Comparison of ENCODE assay signal across 34 mouse cellular contexts in genomic region chr11:70528610-70529009, GRCm38 (mm10). TPM values are rescaled to one million over a fixed set of nuclear protein-coding genes. Genes with fewer than 3 reads are reported as not detected.
DNase-seq lines count a peak whose midpoint lies in the region; ATAC-seq and TF ChIP-seq lines count a peak whose summit lies in the region.
"Had no signal": no experiment of that assay in that cellular context is flagged by ENCODE, and none has a peak within 500 bp of the region (broad histone marks: within the 10 kb centered on the region; RNA-seq: fewer than 3 reads in every experiment).

No protein-coding gene starts in this region.

- H3K4me3 ChIP-seq in CH12.LX (replicated peaks in 1 of 3; ENCODE audit: low read depth in 2 of 3, low read length in 2 of 3, poor library complexity in 1 of 3): no peak overlapping the region
- H3K4me3 ChIP-seq in MEL (ENCODE audit: control insufficient read depth in 1 of 2, insufficient read depth in 1 of 2, low read depth in 2 of 2, low read length in 2 of 2): no peak overlapping the region
- no peak overlapping the region for H3K4me3 ChIP-seq in embryonic fibroblast, embryonic 13.5 days (ENCODE audit: insufficient read depth, low read length)
- H3K4me3 ChIP-seq: heart, adult 2 months; heart, embryonic 10.5 days; heart, embryonic 13.5 days had no signal

- H3K27me3 ChIP-seq in CH12.LX (replicated peaks) (no peaks in the 10 kb centered on the region), MEL (ENCODE audit: control insufficient read depth in 1 of 2, insufficient read depth in 2 of 2, low read length in 2 of 2) (no peaks in the 10 kb centered on the region)
- H3K27me3 ChIP-seq: heart, embryonic 13.5 days; Patski had no signal

- no peak for TF ChIP-seq CTCF in CH12.LX (conservative IDR thresholded peaks at IDR 0.05 in 1 of 2, IDR thresholded peaks at IDR 0.05 in 1 of 2; ENCODE audit: low read depth in 2 of 2, low read length in 2 of 2)
- TF ChIP-seq CTCF in MEL (IDR thresholded peaks at IDR 0.05 in 2 of 3, conservative IDR thresholded peaks at IDR 0.05 in 1 of 3; ENCODE audit: control insufficient read depth in 1 of 3, insufficient read depth in 1 of 3, low read depth in 2 of 3, low read length in 3 of 3, poor library complexity in 1 of 3, severe bottlenecking in 1 of 3): no peak
- TF ChIP-seq CTCF in embryonic fibroblast, embryonic 13.5 days (IDR thresholded peaks at IDR 0.05; ENCODE audit: borderline replicate concordance, insufficient read depth, low read length): no peak

- intact Hi-C loops in gastrocnemius, postnatal 14 days (cut with DNase I; ENCODE audit: low total_unique reads): no loop called here

- dilution Hi-C loops in CH12.LX (cut with MboI; ENCODE audit: extremely low pct_ligation_motif_present, extremely low pct_unique_long_range_greater_than_20kb, low sequenced_read_pairs): no loop called here

- H3K9me3 ChIP-seq in CH12.LX (replicated peaks; ENCODE audit: low read length) (no peaks in the 10 kb centered on the region), MEL (replicated peaks; ENCODE audit: insufficient read depth, low read length) (no peaks in the 10 kb centered on the region)
- H3K9me3 ChIP-seq: heart, embryonic 10.5 days; heart, embryonic 13.5 days had no signal

- in situ Hi-C loops in CH12.LX (cut with MboI; ENCODE audit: low pct_ligation_motif_present, low pct_unique_long_range_greater_than_20kb, low sequenced_read_pairs): loop anchor here (5.0 kb wide), 1 partner anchor 34 kb away; the partner anchor contains the start of gene Mink1

- TF ChIP-seq EP300 in CH12.LX (IDR thresholded peaks at IDR 0.05; ENCODE audit: low read length) (no peak), MEL (IDR thresholded peaks at IDR 0.05; ENCODE audit: low read depth in 1 of 2, low read length in 2 of 2) (no peak)

- TF ChIP-seq RAD21 in CH12.LX (IDR thresholded peaks at IDR 0.05; ENCODE audit: low read depth, low read length): no peak
- TF ChIP-seq RAD21 in MEL (IDR thresholded peaks at IDR 0.05; ENCODE audit: low read depth, low read length): no peak

- H3K36me3 ChIP-seq in CH12.LX (replicated peaks in 1 of 2; ENCODE audit: control insufficient read depth in 1 of 2, insufficient read depth in 1 of 2, low read length in 1 of 2): peaks cover 24 to 38% of the 10 kb centered on the region in 2 experiments
- H3K36me3 ChIP-seq in MEL (ENCODE audit: control insufficient read depth in 1 of 2, insufficient read depth in 2 of 2, low read length in 2 of 2): peaks cover 3 to 5% of the 10 kb centered on the region in 2 experiments; a peak in 3 of 4 replicates

- no peak overlapping the region for H3K4me2 ChIP-seq in CH12.LX (ENCODE audit: insufficient read depth, low read depth, poor library complexity, severe bottlenecking)
- H3K4me2 ChIP-seq: heart, embryonic 13.5 days; hindbrain, embryonic 14.5 days had no signal

- ATAC-seq in frontal cortex, adult (ENCODE audit: low TSS enrichment): no peak
- ATAC-seq: CD4-positive, CD25-positive, alpha-beta regulatory T cell, adult 4 months; forebrain, embryonic 14.5 days; forebrain, postnatal 0 days; hindbrain, postnatal 0 days; inflammation-experienced regulatory T-cells, adult 6 months; Patski had no signal

- H3K79me2 ChIP-seq in CH12.LX (replicated peaks; ENCODE audit: control insufficient read depth, extremely low read depth, insufficient read depth, poor library complexity, severe bottlenecking): peaks cover 12% of the 10 kb centered on the region
- peaks cover 13% of the 10 kb centered on the region for H3K79me2 ChIP-seq in MEL (ENCODE audit: control insufficient read depth, insufficient read depth, low read length, poor library complexity)

- TF ChIP-seq POLR2A in CH12.LX (IDR thresholded peaks at IDR 0.05; ENCODE audit: low read depth, low read length) (no peak), MEL (IDR thresholded peaks at IDR 0.05; ENCODE audit: control insufficient read depth in 1 of 2, insufficient read depth in 1 of 2, low read depth in 1 of 2, low read length in 2 of 2, poor library complexity in 1 of 2) (no peak)
- TF ChIP-seq POLR2A in embryonic fibroblast, embryonic 13.5 days (IDR thresholded peaks at IDR 0.05; ENCODE audit: low read depth, low read length): 0 out of 2 replicates have a peak, but pooled peaks have one; percentile 5

- DNase-seq in CH12.LX (ENCODE audit: extremely low read depth) (no peak), MEL (ENCODE audit: low read depth, low spot score) (no peak)
- DNase-seq in gastrocnemius, postnatal 14 days: no peak
- no peak for DNase-seq in spleen, postnatal 4 days (ENCODE audit: low spot score in 2 of 2)
- DNase-seq: adrenal gland, postnatal 10 days; adrenal gland, postnatal 36 days; cerebellum, adult 11 months; cerebellum, adult 2 months; cerebellum, postnatal 10 days; cerebellum, postnatal 36 days; forebrain, postnatal 0 days; gastrocnemius, postnatal 36 days; heart, adult 2 months; heart, postnatal 14 days; heart, postnatal 4 days had no signal

- peaks cover 15 to 50% of the 10 kb centered on the region in 2 experiments for H3K4me1 ChIP-seq in CH12.LX (ENCODE audit: control insufficient read depth in 1 of 2, insufficient read depth in 2 of 2)
- peaks cover 0 to 7% of the 10 kb centered on the region in 2 experiments; a peak in 1 of 4 replicates for H3K4me1 ChIP-seq in MEL (ENCODE audit: control insufficient read depth in 1 of 2, insufficient read depth in 2 of 2, low read length in 2 of 2)
- H3K4me1 ChIP-seq in embryonic fibroblast, embryonic 13.5 days (ENCODE audit: control insufficient read depth, insufficient read depth, low read length): 0 out of 2 replicates have a peak, but pooled peaks cover 5% of the 10 kb centered on the region

- H3K27ac ChIP-seq in CH12.LX (ENCODE audit: insufficient read depth, low read depth): no peak overlapping the region
- H3K27ac ChIP-seq in MEL (ENCODE audit: control insufficient read depth, low read depth, low read length): no peak overlapping the region
- H3K27ac ChIP-seq in embryonic fibroblast, embryonic 13.5 days (ENCODE audit: insufficient read depth, low read length): no peak overlapping the region
- H3K27ac ChIP-seq: heart, adult 2 months; heart, embryonic 10.5 days; heart, embryonic 13.5 days; hindbrain, embryonic 14.5 days; hindbrain, postnatal 0 days had no signal

- H3K9ac ChIP-seq in CH12.LX (ENCODE audit: insufficient read depth, low read depth): no peak overlapping the region
- H3K9ac ChIP-seq in MEL (ENCODE audit: control insufficient read depth, low read depth, low read length, poor library complexity, severe bottlenecking): no peak overlapping the region
- H3K9ac ChIP-seq: forebrain, postnatal 0 days; heart, embryonic 13.5 days; hindbrain, embryonic 14.5 days had no signal

TF ChIP-seq in CH12.LX, 34 proteins besides CTCF, POLR2A, EP300 and RAD21 (continues in another document):
- TF ChIP-seq BHLHE40 (IDR thresholded peaks at IDR 0.05; ENCODE audit: low read depth, low read length) (peak; percentile 56), UBTF (IDR thresholded peaks at IDR 0.05; ENCODE audit: low read depth, low read length) (no peak)

TF ChIP-seq in MEL, 35 proteins besides CTCF, POLR2A, EP300 and RAD21 (continues in another document):
- TF ChIP-seq BHLHE40 (IDR thresholded peaks at IDR 0.05; ENCODE audit: borderline replicate concordance, low read depth, low read length): no peak

RNA-seq across cellular contexts. Expression of gene Psmb6, which starts 3.4 kb away (rescaled TPM):
- total RNA-seq in CH12.LX (2012; rRNA removed) (921 and 922 TPM in 2 replicates), CH12.LX (2014; rRNA removed) (749 and 831 TPM in 2 replicates), MEL (2012; rRNA removed) (602 and 671 TPM in 2 replicates)
- polyA plus RNA-seq in CH12.LX (2012; ENCODE audit: insufficient read length, low read depth) (779 and 831 TPM in 2 replicates), MEL (2012; ENCODE audit: insufficient read depth in 1 of 2, insufficient read length in 2 of 2, low read depth in 1 of 2, low replicate concordance in 2 of 2, missing spikeins in 1 of 2) (100 to 1,000 TPM in 1 of 2 experiments, not detected in 1; 462 TPM)
- 162 and 177 TPM in 2 replicates for polyA plus RNA-seq in embryonic fibroblast, embryonic 13.5 days (2011; ENCODE audit: insufficient read length, low read depth, missing spikeins)
- total RNA-seq in gastrocnemius, postnatal 14 days (2021): 100 to 1,000 TPM; 292 to 301 TPM

RNA-seq across cellular contexts. Expression of gene Gm40193, which starts 4.1 kb away (rescaled TPM):
- total RNA-seq in CH12.LX (2012; rRNA removed) (not detected in 2 replicates), CH12.LX (2014; rRNA removed) (not detected in 2 replicates), MEL (2012; rRNA removed) (not detected in 2 replicates)
- polyA plus RNA-seq in CH12.LX (2012; ENCODE audit: insufficient read length, low read depth) (not detected in 2 replicates), MEL (2012; ENCODE audit: insufficient read depth in 1 of 2, insufficient read length in 2 of 2, low read depth in 1 of 2, low replicate concordance in 2 of 2, missing spikeins in 1 of 2) (not detected)
- polyA plus RNA-seq in embryonic fibroblast, embryonic 13.5 days (2011; ENCODE audit: insufficient read length, low read depth, missing spikeins): not detected in 2 replicates
- total RNA-seq in gastrocnemius, postnatal 14 days (2021): not detected
- total RNA-seq: adrenal gland, adult 18-20 months; adrenal gland, postnatal 10 days; adrenal gland, postnatal 36 days; ES-E14; forebrain, postnatal 0 days; gastrocnemius, adult 8-10 months; gastrocnemius, postnatal 36 days; granulocyte monocyte progenitor cell, adult 5-6 weeks; heart, adult 2 months; heart, postnatal 14 days; heart, postnatal 4 days; hindbrain, postnatal 0 days had no signal
- polyA plus RNA-seq: C2C12; CD4-positive, CD25-positive, alpha-beta regulatory T cell, adult 4 months; cerebellum, adult 2 months; embryonic facial prominence, embryonic 11.5 days; forebrain, embryonic 11.5 days; forebrain, embryonic 14.5 days; forebrain, postnatal 0 days; heart, adult 2 months; heart, embryonic 10.5 days; heart, embryonic 13.5 days; heart, embryonic 16.5 days; hindbrain, embryonic 11.5 days; hindbrain, embryonic 14.5 days; hindbrain, postnatal 0 days; inflammation-experienced regulatory T-cells, adult 6 months; Patski had no signal

RNA-seq across cellular contexts. Expression of gene Gltpd2, which starts 9.6 kb away (rescaled TPM):
- total RNA-seq in CH12.LX (2012; rRNA removed): not detected in 2 replicates
- total RNA-seq in CH12.LX (2014; rRNA removed): not detected in 2 replicates
- 0.19 TPM in 1 of 2 replicates, not detected in the other for polyA plus RNA-seq in CH12.LX (2012; ENCODE audit: insufficient read length, low read depth)
- total RNA-seq in MEL (2012; rRNA removed): not detected in 2 replicates
- under 1 TPM in 1 of 2 experiments, not detected in 1; 0.06 TPM for polyA plus RNA-seq in MEL (2012; ENCODE audit: insufficient read depth in 1 of 2, insufficient read length in 2 of 2, low read depth in 1 of 2, low replicate concordance in 2 of 2, missing spikeins in 1 of 2)
- polyA plus RNA-seq in embryonic fibroblast, embryonic 13.5 days (2011; ENCODE audit: insufficient read length, low read depth, missing spikeins): not detected in 2 replicates
- not detected for total RNA-seq in gastrocnemius, postnatal 14 days (2021)
- total RNA-seq: adrenal gland, adult 18-20 months; adrenal gland, postnatal 36 days; forebrain, postnatal 0 days; gastrocnemius, adult 8-10 months; gastrocnemius, postnatal 36 days; granulocyte monocyte progenitor cell, adult 5-6 weeks; heart, adult 2 months; heart, postnatal 14 days; heart, postnatal 4 days; hindbrain, postnatal 0 days had no signal
- polyA plus RNA-seq: C2C12; CD4-positive, CD25-positive, alpha-beta regulatory T cell, adult 4 months; cerebellum, adult 2 months; embryonic facial prominence, embryonic 11.5 days; heart, adult 2 months; inflammation-experienced regulatory T-cells, adult 6 months; Patski had no signal

RNA-seq across cellular contexts. Expression of gene Pld2, which starts 11.3 kb away (rescaled TPM):
- 4.0 and 4.8 TPM in 2 replicates for total RNA-seq in CH12.LX (2012; rRNA removed)
- total RNA-seq in CH12.LX (2014; rRNA removed): 3.1 and 3.4 TPM in 2 replicates
- 6.6 and 6.7 TPM in 2 replicates for polyA plus RNA-seq in CH12.LX (2012; ENCODE audit: insufficient read length, low read depth)
- 0.07 and 0.15 TPM in 2 replicates for total RNA-seq in MEL (2012; rRNA removed)
- polyA plus RNA-seq in MEL (2012; ENCODE audit: insufficient read depth in 1 of 2, insufficient read length in 2 of 2, low read depth in 1 of 2, low replicate concordance in 2 of 2, missing spikeins in 1 of 2): under 1 TPM in 1 of 2 experiments, not detected in 1; 0.39 TPM
- 19.7 and 23.3 TPM in 2 replicates for polyA plus RNA-seq in embryonic fibroblast, embryonic 13.5 days (2011; ENCODE audit: insufficient read length, low read depth, missing spikeins)
- 10 to 100 TPM; 15.9 to 17.1 TPM for total RNA-seq in gastrocnemius, postnatal 14 days (2021)

RNA-seq across cellular contexts. Expression of gene Vmo1, which starts 14.2 kb away (rescaled TPM):
- 0.21 TPM in 1 of 2 replicates, not detected in the other for total RNA-seq in CH12.LX (2012; rRNA removed)
- total RNA-seq in CH12.LX (2014; rRNA removed): 0.70 TPM in 1 of 2 replicates, not detected in the other
- polyA plus RNA-seq in CH12.LX (2012; ENCODE audit: insufficient read length, low read depth): 0.36 and 0.63 TPM in 2 replicates
- not detected in 2 replicates for total RNA-seq in MEL (2012; rRNA removed)
- polyA plus RNA-seq in MEL (2012; ENCODE audit: insufficient read depth in 1 of 2, insufficient read length in 2 of 2, low read depth in 1 of 2, low replicate concordance in 2 of 2, missing spikeins in 1 of 2): not detected
- 0.79 TPM in 1 of 2 replicates, not detected in the other for polyA plus RNA-seq in embryonic fibroblast, embryonic 13.5 days (2011; ENCODE audit: insufficient read length, low read depth, missing spikeins)
- total RNA-seq in gastrocnemius, postnatal 14 days (2021): not detected
- total RNA-seq: adrenal gland, adult 18-20 months; ES-E14; forebrain, postnatal 0 days; gastrocnemius, adult 8-10 months; gastrocnemius, postnatal 36 days; granulocyte monocyte progenitor cell, adult 5-6 weeks; heart, adult 2 months; hindbrain, postnatal 0 days had no signal
- polyA plus RNA-seq: C2C12; CD4-positive, CD25-positive, alpha-beta regulatory T cell, adult 4 months; cerebellum, adult 2 months; forebrain, embryonic 11.5 days; heart, adult 2 months; heart, embryonic 10.5 days; heart, embryonic 13.5 days; hindbrain, embryonic 14.5 days; hindbrain, postnatal 0 days; inflammation-experienced regulatory T-cells, adult 6 months; Patski had no signal

Comparison
In these comparisons a context has a peak if more than half of its experiments do, and no peak if none do; other contexts are left out.
1. Of the 35 proteins assayed by ChIP-seq in both MEL and CH12.LX: peak only in MEL: ZNF384; only in CH12.LX: BHLHE40, ETS1 and POLR2AphosphoS2; in both: none; in neither: 31.